Mouse (Mus musculus) cortical plate, adult 2 months (tissue): ENCODE measurements at regions not wholly inside any gene's neighbourhood (a gene's known extent, or its start where the extent isn't known, plus 50 kb on each side); places are given as distances from the start of the nearest gene placed in this dataset.

Experiments
- CTCF ChIP-seq: fragments of 200-500 bp; IDR thresholded peaks from 2 replicates; pipeline ENCODE4 v1.5.1; 2011; ENCODE audit warnings: mild to moderate bottlenecking, control low read depth, low read length; ENCODE audit not compliant: insufficient read depth; ENCODE audit errors: extremely low read depth
- POLR2A ChIP-seq: fragments of 200-500 bp; IDR thresholded peaks from 2 replicates; pipeline ENCODE4 v1.6.1; 2011; ENCODE audit warnings: mild to moderate bottlenecking, low read length, control low read depth; ENCODE audit not compliant: insufficient read depth; ENCODE audit errors: extremely low read depth

DNA sequence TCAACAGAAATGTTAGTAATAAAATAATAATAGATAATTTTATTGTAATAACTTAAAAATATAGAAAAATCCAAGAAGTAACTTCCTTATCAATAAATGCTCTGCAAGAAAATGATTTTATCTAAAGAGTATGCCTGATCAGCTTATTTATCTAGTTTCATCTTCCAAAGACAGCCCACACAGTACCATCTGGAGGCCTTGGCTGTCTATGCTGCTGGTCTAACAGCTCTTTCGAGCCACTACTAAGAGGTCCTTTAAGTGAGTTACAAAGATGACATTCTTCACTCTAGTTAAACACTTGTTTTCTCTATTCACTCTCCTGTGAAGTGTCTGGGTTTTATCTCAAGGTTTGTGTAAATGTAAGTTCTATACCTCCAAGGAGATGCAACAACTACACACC lies 305.7 kb downstream of the Mef2c start:
- TF ChIP-seq CTCF (no peak), POLR2A (no peak)
